Mouse (Mus musculus): ENCODE results near the gene Tnfrsf11a. TPM values are rescaled to one million over a fixed set of nuclear protein-coding genes. Genes with fewer than 3 reads are reported as not detected.

Tnfrsf11a gene
- polyA plus RNA-seq, 1 experiment: 0.06 TPM

DNA sequence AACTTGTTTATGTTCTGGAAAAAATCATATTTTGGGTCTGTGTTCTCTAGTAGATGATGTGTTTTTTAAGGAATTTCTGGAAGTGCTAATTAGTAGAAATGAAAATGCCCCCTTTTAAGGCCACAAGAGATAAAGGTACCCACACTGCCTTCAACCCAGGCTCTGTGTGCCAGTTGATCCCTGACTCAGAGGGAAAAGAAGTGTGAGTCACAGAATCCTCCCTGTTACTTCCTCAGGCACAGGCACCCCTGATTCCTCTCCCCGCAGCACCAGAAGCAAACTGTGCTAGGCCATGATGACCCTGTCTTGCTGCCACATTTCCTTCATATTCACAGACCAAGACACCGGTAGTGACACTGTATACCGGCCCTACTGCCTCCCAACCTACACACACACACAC, 9.6 kb downstream of the Tnfrsf11a start:
- H3ac ChIP-seq (ENCODE audit: control insufficient read depth, insufficient read length): no peak overlapping the region

GRCm38 (mm10) chr1:105794670-105795069, 14.2 kb downstream of the Tnfrsf11a start:
- Histone ChIP-seq H3K4me3 (no peak overlapping the region), H3K36me3 (ENCODE audit: control insufficient read depth, insufficient read depth) (no peaks in the 10 kb centered on the region), H3ac (ENCODE audit: control insufficient read depth, insufficient read length) (no peak overlapping the region), H3K4me2 (ENCODE audit: low read depth) (no peak overlapping the region), H3K79me2 (ENCODE audit: control insufficient read depth, insufficient read depth) (no peaks in the 10 kb centered on the region), H3K27me3 (ENCODE audit: control insufficient read depth, insufficient read depth, insufficient read length) (no peaks in the 10 kb centered on the region)
- TF ChIP-seq MYOD1 (IDR thresholded peaks at IDR 0.05; ENCODE audit: control insufficient read depth in 1 of 3, insufficient read length in 2 of 3, low read depth in 2 of 3) (no peak), POLR2AphosphoS2 (IDR thresholded peaks at IDR 0.05; ENCODE audit: insufficient read length, low read depth) (no peak), CEBPB (IDR thresholded peaks at IDR 0.05; ENCODE audit: insufficient read depth, poor library complexity, severe bottlenecking) (no peak), MAX (IDR thresholded peaks at IDR 0.05; ENCODE audit: low read depth) (no peak), SRF (IDR thresholded peaks at IDR 0.05; ENCODE audit: control insufficient read depth, insufficient read length, low read depth) (no peak), USF1 (IDR thresholded peaks at IDR 0.05; ENCODE audit: low read depth) (no peak), TCF3 (IDR thresholded peaks at IDR 0.05; ENCODE audit: insufficient read length, low read depth) (no peak)

More for the DNA sequence above, 9.6 kb downstream of the Tnfrsf11a start:
- H3K27me3 ChIP-seq (ENCODE audit: control insufficient read depth, insufficient read depth, insufficient read length): no peaks in the 10 kb centered on the region
- no peak overlapping the region for H3K4me3 ChIP-seq
- no peak overlapping the region for H3K4me2 ChIP-seq (ENCODE audit: low read depth)
- H3K36me3 ChIP-seq (ENCODE audit: control insufficient read depth, insufficient read depth): no peaks in the 10 kb centered on the region
- TF ChIP-seq MYOG (IDR thresholded peaks at IDR 0.05; ENCODE audit: control insufficient read depth in 1 of 3, insufficient read depth in 1 of 3, insufficient read length in 2 of 3, low read depth in 2 of 3) (no peak), REST (IDR thresholded peaks at IDR 0.05; ENCODE audit: insufficient read depth, insufficient read length) (no peak), POLR2AphosphoS2 (IDR thresholded peaks at IDR 0.05; ENCODE audit: insufficient read length, low read depth) (no peak), MAX (IDR thresholded peaks at IDR 0.05; ENCODE audit: low read depth) (no peak), E2F4 (IDR thresholded peaks at IDR 0.05; ENCODE audit: insufficient read depth) (no peak), SRF (IDR thresholded peaks at IDR 0.05; ENCODE audit: control insufficient read depth, insufficient read length, low read depth) (no peak), TCF3 (IDR thresholded peaks at IDR 0.05; ENCODE audit: insufficient read length, low read depth) (no peak), POLR2A (IDR thresholded peaks at IDR 0.05; ENCODE audit: insufficient read length, low read depth) (no peak), TCF12 (IDR thresholded peaks at IDR 0.05; ENCODE audit: insufficient read depth, poor library complexity, severe bottlenecking) (no peak), USF1 (IDR thresholded peaks at IDR 0.05; ENCODE audit: low read depth) (no peak), CEBPB (IDR thresholded peaks at IDR 0.05; ENCODE audit: insufficient read depth, poor library complexity, severe bottlenecking) (no peak), MYOD1 (IDR thresholded peaks at IDR 0.05; ENCODE audit: control insufficient read depth in 1 of 3, insufficient read length in 2 of 3, low read depth in 2 of 3) (no peak)
- H3K79me2 ChIP-seq (ENCODE audit: control insufficient read depth, insufficient read depth): no peaks in the 10 kb centered on the region

GRCm38 (mm10) chr1:105795705-105796104, 15.2 kb downstream of the Tnfrsf11a start:
- Histone ChIP-seq H3K4me3 (no peak overlapping the region), H3K4me2 (ENCODE audit: low read depth) (no peak overlapping the region), H3K36me3 (ENCODE audit: control insufficient read depth, insufficient read depth) (no peaks in the 10 kb centered on the region), H3K27me3 (ENCODE audit: control insufficient read depth, insufficient read depth, insufficient read length) (no peaks in the 10 kb centered on the region), H3K79me2 (ENCODE audit: control insufficient read depth, insufficient read depth) (no peaks in the 10 kb centered on the region), H3ac (ENCODE audit: control insufficient read depth, insufficient read length) (no peak overlapping the region)
- TF ChIP-seq USF1 (IDR thresholded peaks at IDR 0.05; ENCODE audit: low read depth) (no peak), REST (IDR thresholded peaks at IDR 0.05; ENCODE audit: insufficient read depth, insufficient read length) (no peak), MAX (IDR thresholded peaks at IDR 0.05; ENCODE audit: low read depth) (no peak), CEBPB (IDR thresholded peaks at IDR 0.05; ENCODE audit: insufficient read depth, poor library complexity, severe bottlenecking) (no peak), MYOG (IDR thresholded peaks at IDR 0.05; ENCODE audit: control insufficient read depth in 1 of 3, insufficient read depth in 1 of 3, insufficient read length in 2 of 3, low read depth in 2 of 3) (no peak), SRF (IDR thresholded peaks at IDR 0.05; ENCODE audit: control insufficient read depth, insufficient read length, low read depth) (no peak), POLR2AphosphoS2 (IDR thresholded peaks at IDR 0.05; ENCODE audit: insufficient read length, low read depth) (no peak), TCF3 (IDR thresholded peaks at IDR 0.05; ENCODE audit: insufficient read length, low read depth) (no peak), TCF12 (IDR thresholded peaks at IDR 0.05; ENCODE audit: insufficient read depth, poor library complexity, severe bottlenecking) (no peak), E2F4 (IDR thresholded peaks at IDR 0.05; ENCODE audit: insufficient read depth) (no peak), POLR2A (IDR thresholded peaks at IDR 0.05; ENCODE audit: insufficient read length, low read depth) (no peak), MYOD1 (IDR thresholded peaks at IDR 0.05; ENCODE audit: control insufficient read depth in 1 of 3, insufficient read length in 2 of 3, low read depth in 2 of 3) (no peak)

DNA sequence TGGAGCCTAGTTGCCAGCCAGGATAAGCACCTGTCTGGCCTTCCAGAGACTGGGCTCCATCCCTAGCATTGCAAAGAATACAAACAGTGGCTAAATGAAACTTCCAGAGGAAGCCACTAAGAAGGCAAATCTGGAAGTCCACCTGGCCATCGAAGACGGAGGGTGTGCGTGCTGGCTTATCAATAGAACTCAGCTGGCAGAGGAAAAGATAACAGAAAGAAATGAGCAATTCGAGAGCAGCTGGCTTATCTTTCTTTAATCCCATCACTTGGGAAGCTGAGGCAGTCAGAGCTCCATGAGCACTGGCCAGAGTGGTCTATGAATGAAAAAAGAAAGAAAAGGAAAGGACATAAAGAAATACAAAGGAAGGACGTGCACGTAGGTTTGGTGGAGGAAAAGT, 20.1 kb downstream of the Tnfrsf11a start:
- TF ChIP-seq USF1 (IDR thresholded peaks at IDR 0.05; ENCODE audit: low read depth) (no peak), MYOG (IDR thresholded peaks at IDR 0.05; ENCODE audit: control insufficient read depth in 1 of 3, insufficient read depth in 1 of 3, insufficient read length in 2 of 3, low read depth in 2 of 3) (no peak), REST (IDR thresholded peaks at IDR 0.05; ENCODE audit: insufficient read depth, insufficient read length) (no peak), TCF12 (IDR thresholded peaks at IDR 0.05; ENCODE audit: insufficient read depth, poor library complexity, severe bottlenecking) (no peak), TCF3 (IDR thresholded peaks at IDR 0.05; ENCODE audit: insufficient read length, low read depth) (no peak), MAX (IDR thresholded peaks at IDR 0.05; ENCODE audit: low read depth) (no peak), POLR2AphosphoS2 (IDR thresholded peaks at IDR 0.05; ENCODE audit: insufficient read length, low read depth) (no peak), SRF (IDR thresholded peaks at IDR 0.05; ENCODE audit: control insufficient read depth, insufficient read length, low read depth) (no peak), E2F4 (IDR thresholded peaks at IDR 0.05; ENCODE audit: insufficient read depth) (no peak), MYOD1 (IDR thresholded peaks at IDR 0.05; ENCODE audit: control insufficient read depth in 1 of 3, insufficient read length in 2 of 3, low read depth in 2 of 3) (no peak), POLR2A (IDR thresholded peaks at IDR 0.05; ENCODE audit: insufficient read length, low read depth) (no peak), CEBPB (IDR thresholded peaks at IDR 0.05; ENCODE audit: insufficient read depth, poor library complexity, severe bottlenecking) (no peak)
- Histone ChIP-seq H3K27me3 (ENCODE audit: control insufficient read depth, insufficient read depth, insufficient read length) (no peaks in the 10 kb centered on the region), H3K4me3 (no peak overlapping the region), H3ac (ENCODE audit: control insufficient read depth, insufficient read length) (no peak overlapping the region), H3K4me2 (ENCODE audit: low read depth) (no peak overlapping the region), H3K79me2 (ENCODE audit: control insufficient read depth, insufficient read depth) (no peaks in the 10 kb centered on the region), H3K36me3 (ENCODE audit: control insufficient read depth, insufficient read depth) (no peaks in the 10 kb centered on the region)
